Mouse (Mus musculus): Measurements from ENCODE around the gene Eif4b. TPM values are rescaled to one million over a fixed set of nuclear protein-coding genes. Genes with fewer than 3 reads are reported as not detected.

Eif4b gene
- total RNA-seq, 2 experiments from 2014 or later = 328 to 549 TPM

DNA sequence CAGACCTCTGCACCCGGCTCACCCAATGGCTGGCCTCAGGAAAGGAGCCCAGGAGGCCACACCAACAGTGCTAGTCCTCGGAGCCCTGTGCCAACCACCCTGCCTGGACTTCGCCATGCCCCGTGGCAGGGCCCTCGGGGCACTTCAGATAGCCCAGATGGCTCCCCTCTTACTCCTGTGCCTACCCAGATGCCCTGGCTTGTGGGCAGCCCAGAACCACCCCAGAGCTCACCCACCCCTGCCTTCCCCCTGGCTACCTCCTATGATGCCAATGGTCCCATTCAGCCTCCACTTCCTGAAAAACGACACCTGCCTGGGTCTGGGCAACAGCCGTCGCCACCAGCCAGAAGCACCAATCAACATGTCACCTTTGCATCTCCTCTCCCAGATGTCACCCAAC lies 39.3 kb downstream of the Eif4b start:
- no peak for ATAC-seq (replicated peaks; ENCODE audit: low FRiP score, low TSS enrichment, poor library complexity, severe bottlenecking)

DNA sequence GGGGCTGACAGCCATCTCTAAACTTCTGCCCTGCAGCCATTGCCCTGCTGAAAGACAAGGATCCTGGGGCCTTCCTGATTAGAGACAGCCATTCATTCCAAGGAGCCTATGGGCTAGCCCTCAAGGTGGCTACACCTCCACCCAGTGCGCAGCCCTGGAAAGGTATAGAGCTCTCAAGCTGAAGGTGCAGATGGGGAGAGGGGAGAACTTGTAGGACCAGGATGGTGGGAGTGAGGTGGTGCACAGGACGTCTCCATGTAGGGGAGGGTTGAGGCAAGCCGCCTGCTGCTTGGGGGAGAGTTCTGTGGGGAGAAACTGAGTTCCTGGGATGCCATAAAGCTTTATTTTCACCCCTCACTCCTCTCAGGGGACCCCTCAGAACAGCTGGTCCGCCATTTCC lies 40.1 kb downstream of the Eif4b start:
- no peak for ATAC-seq (replicated peaks; ENCODE audit: low FRiP score, low TSS enrichment, poor library complexity, severe bottlenecking)

- no peak for ATAC-seq (replicated peaks; ENCODE audit: low FRiP score, low TSS enrichment, poor library complexity, severe bottlenecking)
These were observed 41.2 kb downstream of the Eif4b start for GRCm38 (mm10) chr15:102114651-102115260.

GRCm38 (mm10) chr15:102115731-102116231 lies 42.2 kb downstream of the Eif4b start:
- no peak for ATAC-seq (replicated peaks; ENCODE audit: low FRiP score, low TSS enrichment, poor library complexity, severe bottlenecking)

- ATAC-seq (replicated peaks; ENCODE audit: low FRiP score, low TSS enrichment, poor library complexity, severe bottlenecking) = no peak
These were observed 43.3 kb downstream of the Eif4b start for GRCm38 (mm10) chr15:102116753-102117415.

DNA sequence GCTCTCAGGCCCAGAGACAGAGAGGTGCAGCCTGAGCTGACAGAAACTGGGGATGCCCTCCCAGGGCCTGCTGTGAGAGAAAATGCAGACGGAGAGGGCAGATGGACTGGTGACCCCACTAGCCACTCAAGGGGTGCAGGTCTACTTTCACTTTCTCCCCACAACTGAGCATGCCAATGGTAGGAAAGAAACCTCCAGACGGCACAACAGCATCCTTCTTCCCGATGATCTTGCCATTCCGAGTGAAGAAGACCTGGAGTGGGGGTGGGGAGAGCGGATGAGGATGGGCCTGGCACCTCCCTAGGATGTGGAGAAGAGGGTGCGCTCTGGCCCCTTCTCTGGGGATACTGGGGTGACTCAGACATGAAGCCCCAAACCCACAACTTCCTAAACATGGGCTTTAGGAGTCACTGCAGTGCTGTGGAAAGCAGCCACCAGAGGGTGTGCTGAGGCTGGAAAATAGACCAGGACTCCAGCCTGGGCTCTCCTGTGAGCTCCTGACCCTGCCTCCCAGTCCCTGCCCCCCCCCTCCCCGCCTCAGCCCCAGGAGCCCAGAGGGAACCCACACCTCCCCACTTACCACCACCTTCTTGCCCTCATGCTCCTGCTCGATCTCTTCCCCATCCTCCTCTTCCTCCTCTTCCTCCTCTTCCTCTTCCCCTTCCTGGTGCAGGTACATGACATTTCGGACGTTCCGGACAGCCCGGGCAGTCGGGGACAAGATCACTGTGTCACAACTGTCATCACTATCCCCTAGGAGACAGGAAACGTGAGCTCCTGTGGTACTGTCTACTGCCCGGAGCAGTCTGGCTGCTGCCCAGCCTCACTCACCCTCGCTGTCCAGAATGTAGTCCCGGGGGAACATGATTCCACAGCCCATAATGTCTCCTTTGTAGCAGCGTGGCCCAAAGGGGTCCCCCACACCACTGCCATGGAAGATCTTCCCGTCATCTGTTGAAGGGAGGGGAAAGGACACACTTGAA lies 44.2 kb downstream of the Eif4b start:
- ATAC-seq (replicated peaks; ENCODE audit: low FRiP score, low TSS enrichment, poor library complexity, severe bottlenecking) = no peak

- ATAC-seq (replicated peaks; ENCODE audit: low FRiP score, low TSS enrichment, poor library complexity, severe bottlenecking) = no peak
These were observed 45.0 kb downstream of the Eif4b start for GRCm38 (mm10) chr15:102118591-102118990.

GRCm38 (mm10) chr15:102119121-102119830 lies 45.7 kb downstream of the Eif4b start:
- ATAC-seq (replicated peaks; ENCODE audit: low FRiP score, low TSS enrichment, poor library complexity, severe bottlenecking) = no peak

- no peak for ATAC-seq (replicated peaks; ENCODE audit: low FRiP score, low TSS enrichment, poor library complexity, severe bottlenecking)
These were observed 46.2 kb downstream of the Eif4b start for GRCm38 (mm10) chr15:102119831-102120170.

DNA sequence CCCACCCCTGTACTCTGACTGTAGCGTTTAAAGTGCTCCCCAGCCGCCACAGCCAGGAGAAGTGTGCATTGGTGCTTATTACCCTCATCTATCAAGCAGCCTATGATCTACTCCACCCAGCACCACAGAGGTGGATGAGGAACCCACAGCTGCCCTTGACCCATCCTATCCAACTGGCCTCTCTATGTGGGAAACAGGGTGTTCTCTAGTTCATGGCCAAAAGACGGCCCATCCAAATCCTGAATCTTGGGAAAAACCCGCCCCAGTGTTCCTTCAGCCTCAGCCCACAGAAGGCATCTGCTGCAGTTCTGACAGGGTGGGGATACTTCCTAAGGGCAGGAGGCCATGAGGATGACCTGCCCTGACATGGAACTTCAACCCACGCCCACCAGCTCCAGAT lies 47.0 kb downstream of the Eif4b start:
- ATAC-seq (replicated peaks; ENCODE audit: low FRiP score, low TSS enrichment, poor library complexity, severe bottlenecking) = no peak

GRCm38 (mm10) chr15:102126303-102126702 lies 52.7 kb downstream of the Eif4b start:
- no peak for ATAC-seq (replicated peaks; ENCODE audit: low FRiP score, low TSS enrichment, poor library complexity, severe bottlenecking)

GRCm38 (mm10) chr15:102133314-102133713 lies 59.7 kb downstream of the Eif4b start:
- ATAC-seq (replicated peaks; ENCODE audit: low FRiP score, low TSS enrichment, poor library complexity, severe bottlenecking) = no peak

GRCm38 (mm10) chr15:102134709-102135108 lies 61.1 kb downstream of the Eif4b start:
- peak; percentile 51; the same call in 1 of the 2 replicates for ATAC-seq (replicated peaks; ENCODE audit: low FRiP score, low TSS enrichment, poor library complexity, severe bottlenecking)

- peak; percentile 12 for ATAC-seq (replicated peaks; ENCODE audit: low FRiP score, low TSS enrichment, poor library complexity, severe bottlenecking)
These were observed 62.1 kb downstream of the Eif4b start for GRCm38 (mm10) chr15:102135522-102136128.

DNA sequence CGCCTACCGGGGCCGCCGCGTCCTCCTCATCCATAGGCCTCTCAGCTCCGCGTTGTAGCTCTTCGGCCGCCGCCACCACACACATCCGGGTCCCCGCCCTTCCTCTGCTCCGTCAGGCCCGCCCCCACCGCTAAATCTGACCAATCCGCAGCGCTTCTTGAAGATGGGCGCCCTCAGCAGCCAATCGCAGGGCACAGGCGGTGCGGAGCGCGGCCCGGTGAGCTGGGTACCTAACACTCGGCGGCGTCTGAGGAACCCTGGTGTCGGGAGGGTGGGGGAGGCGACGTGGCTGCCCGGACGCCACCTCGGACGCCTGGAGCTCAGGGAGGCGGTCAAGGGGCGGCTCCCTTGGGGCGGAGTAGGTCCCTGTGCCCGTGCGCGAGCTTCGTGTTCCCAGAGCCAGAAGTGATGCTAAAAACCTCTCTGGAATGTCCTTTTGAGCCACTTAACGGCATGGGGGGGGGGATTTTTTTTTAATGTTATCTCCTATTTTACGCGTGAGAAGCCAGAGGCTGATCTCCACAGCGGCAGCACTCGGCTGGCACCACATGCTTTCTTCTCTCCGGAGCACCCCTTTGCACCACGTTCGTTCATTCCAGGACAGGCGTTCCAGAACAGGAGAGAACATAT lies 62.7 kb downstream of the Eif4b start, which contains the start of gene Spryd3:
Spryd3 (minus strand) TSS at position 106 of the 630 bp plus-strand sequence.
- ATAC-seq (replicated peaks; ENCODE audit: low FRiP score, low TSS enrichment, poor library complexity, severe bottlenecking) = peak; percentile 98

GRCm38 (mm10) chr15:102141120-102141519 lies 67.5 kb downstream of the Eif4b start:
- ATAC-seq (replicated peaks; ENCODE audit: low FRiP score, low TSS enrichment, poor library complexity, severe bottlenecking) = no peak

DNA sequence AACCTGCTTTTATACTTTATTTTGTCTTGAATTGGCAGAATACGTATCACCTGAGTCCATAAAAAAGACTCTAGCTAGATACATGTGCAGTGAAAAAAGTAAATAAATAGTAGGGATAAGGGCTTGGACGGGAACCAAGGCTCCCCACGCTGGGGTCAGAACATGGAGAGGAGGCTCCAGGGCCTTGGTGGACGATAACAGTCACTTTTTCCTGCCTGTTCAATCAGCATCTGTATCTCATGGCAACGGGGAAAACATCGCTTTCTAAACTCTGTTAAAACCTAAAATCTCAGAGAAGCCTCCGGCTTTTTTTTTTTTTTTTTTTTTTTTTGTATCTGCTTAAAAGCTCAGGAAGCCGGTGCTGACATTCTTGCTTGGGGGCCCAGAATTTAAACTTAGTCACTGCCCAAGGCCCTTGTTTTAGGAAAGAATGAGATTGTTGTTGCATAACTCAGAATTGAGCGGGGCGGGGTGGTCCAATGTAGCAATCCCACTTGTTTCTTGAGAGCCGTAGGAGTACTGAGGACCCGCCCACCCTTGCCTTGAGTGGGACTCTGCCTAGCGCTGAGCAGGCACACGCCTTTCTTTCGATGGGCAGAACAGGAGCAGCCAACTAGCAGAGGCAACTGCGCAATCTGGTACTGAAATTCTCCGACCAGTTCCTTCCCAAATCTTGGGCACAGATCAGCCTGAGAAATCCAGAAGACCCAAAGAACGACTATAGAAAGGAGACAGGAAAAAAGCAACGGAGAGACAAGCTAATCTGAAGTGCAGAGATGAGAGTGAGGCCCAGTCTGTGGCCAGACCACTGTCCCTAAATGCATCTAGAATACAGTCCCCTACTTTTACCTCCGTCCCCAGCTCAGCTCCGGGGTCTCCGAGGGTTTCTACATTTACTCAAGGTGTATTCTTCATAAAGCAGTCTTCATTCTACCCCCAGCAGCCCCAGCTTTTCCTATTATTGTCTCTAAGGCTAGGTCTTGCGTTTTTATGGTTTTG lies 69.6 kb downstream of the Eif4b start:
- no peak for ATAC-seq (replicated peaks; ENCODE audit: low FRiP score, low TSS enrichment, poor library complexity, severe bottlenecking)
